In the genomic region with DNA sequence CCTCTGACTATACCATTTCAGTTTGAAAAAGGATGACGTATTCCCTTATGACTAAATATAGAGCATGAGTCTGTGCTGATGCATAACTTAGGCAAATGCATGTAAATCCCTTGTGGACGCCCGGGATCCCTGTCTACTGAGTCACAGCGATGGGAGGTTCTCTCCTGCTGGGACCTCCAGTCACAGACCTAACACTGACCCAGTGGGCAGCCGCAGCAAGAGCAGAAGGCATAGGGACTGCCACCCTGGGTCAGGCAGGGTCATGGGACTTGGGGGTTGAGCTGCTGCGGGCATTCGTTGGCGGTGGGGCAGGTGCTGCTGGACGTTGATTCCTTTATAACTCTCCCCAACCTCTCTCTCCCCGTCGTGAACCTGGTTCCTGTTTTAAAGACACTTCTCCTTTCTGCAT, we compare ENCODE assay signal across 9 mouse cellular contexts. TPM values are rescaled to one million over a fixed set of nuclear protein-coding genes. Genes with fewer than 3 reads are reported as not detected.
DNase-seq lines count a peak whose midpoint lies in the region; ATAC-seq lines count a peak whose summit lies in the region.
"Had no signal": no experiment of that assay in that cellular context is flagged by ENCODE, and none has a peak within 500 bp of the region (broad histone marks: within the 10 kb centered on the region; RNA-seq: fewer than 3 reads in every experiment).

No protein-coding gene starts in this region.

- intact Hi-C loops in left cerebral cortex, postnatal 14 days (cut with DNase I) = no loop called here

- ATAC-seq in megakaryocyte, adult 5-6 weeks (ENCODE audit: poor library complexity, severe bottlenecking) = peak; percentile 79
- ATAC-seq: lung, postnatal 0 days had no signal

- DNase-seq in left cerebral cortex, postnatal 14 days (ENCODE audit: low spot score in 2 of 2) = peak; percentile 37 to 49
- DNase-seq in left cerebral cortex, adult 11 months (ENCODE audit: low spot score) = no peak
- DNase-seq in B cell, adult 2 months = peak; percentile 20 to 24
- DNase-seq in Muller cell, postnatal 12 days (ENCODE audit: inconsistent ontology term) = peak; percentile 58
- no peak for DNase-seq in yolk sac, embryonic 10.5 days (ENCODE audit: low spot score)
- no peak for DNase-seq in T-cell, adult 2 months (ENCODE audit: low spot score)
- no peak for DNase-seq in adrenal gland, postnatal 10 days

RNA-seq across cellular contexts. Expression of gene Optc, which starts 51.7 kb away (rescaled TPM):
- total RNA-seq in left cerebral cortex, postnatal 14 days (2021) = 1 to 10 TPM; 1.9 to 2.2 TPM
- not detected in 2 replicates for total RNA-seq in megakaryocyte, adult 5-6 weeks (2015)
- not detected in 2 replicates for total RNA-seq in megakaryocyte, adult 5-6 weeks (2017)
- total RNA-seq in adrenal gland, postnatal 10 days (2021) = 1 to 10 TPM; 1.7 to 2.5 TPM

RNA-seq across cellular contexts. Expression of gene Atp2b4, which starts 55.3 kb away (rescaled TPM):
- total RNA-seq in left cerebral cortex, postnatal 14 days (2021) = 100 to 1,000 TPM; 237 to 245 TPM
- total RNA-seq in megakaryocyte, adult 5-6 weeks (2015) = 18.2 and 21.1 TPM in 2 replicates
- 17.6 and 20.3 TPM in 2 replicates for total RNA-seq in megakaryocyte, adult 5-6 weeks (2017)
- total RNA-seq in adrenal gland, postnatal 10 days (2021) = 10 to 100 TPM; 33.3 to 40.3 TPM

Comparison
In these comparisons a context has a peak if more than half of its experiments do, and no peak if none do; other contexts are left out.
1. DNase-seq: peak in left cerebral cortex, postnatal 14 days (2 of 2), B cell, adult 2 months (2 of 2) and Muller cell, postnatal 12 days (single experiment); none in left cerebral cortex, adult 11 months (single experiment), yolk sac, embryonic 10.5 days (single experiment), T-cell, adult 2 months (single experiment) and adrenal gland, postnatal 10 days (single experiment).
2. RNA of gene Atp2b4, which starts 55.3 kb away (total RNA-seq): 237 to 245 TPM in left cerebral cortex, postnatal 14 days; 33.3 to 40.3 TPM in adrenal gland, postnatal 10 days and 17.6 to 21.1 TPM in megakaryocyte, adult 5-6 weeks; every median in the first group is over 4 times any median in the second.